Mouse (Mus musculus): ENCODE results near the gene Npas3.
A peak's percentile ranks its signal among the peaks of the same experiment; 100 is the strongest.

The Npas3 gene

DNA sequence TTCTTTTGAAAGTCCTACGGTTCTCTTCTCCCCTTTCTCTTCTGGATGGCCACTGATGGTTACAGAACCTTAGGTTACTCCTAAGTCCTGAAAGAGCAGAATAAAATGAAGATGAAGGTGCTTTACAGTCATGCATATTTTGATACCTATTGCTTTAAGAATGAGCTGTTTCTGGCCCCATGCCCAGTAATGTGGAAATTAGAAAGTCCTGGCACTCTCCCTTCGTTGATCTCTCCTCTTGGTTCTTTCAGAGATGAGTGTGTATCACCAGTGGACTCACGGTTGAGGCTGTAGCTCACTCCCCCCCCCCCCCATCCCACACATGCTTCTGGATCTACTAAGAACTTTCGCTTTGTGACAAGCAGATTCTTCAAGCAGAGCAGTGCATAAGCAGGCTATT, 167.6 kb downstream of the Npas3 start:
- DNase-seq (ENCODE audit: low read depth): no peak

- DNase-seq (ENCODE audit: low read depth): no peak
Observed at GRCm38 (mm10) chr12:53421701-53422100, 173.2 kb downstream of the Npas3 start.

GRCm38 (mm10) chr12:53423631-53424030, 175.2 kb downstream of the Npas3 start:
- no peak for DNase-seq (ENCODE audit: low read depth)

- no peak for DNase-seq (ENCODE audit: low read depth)
Observed at GRCm38 (mm10) chr12:53426006-53426405, 177.5 kb downstream of the Npas3 start.

GRCm38 (mm10) chr12:53427153-53427552, 178.7 kb downstream of the Npas3 start:
- DNase-seq (ENCODE audit: low read depth): no peak

DNA sequence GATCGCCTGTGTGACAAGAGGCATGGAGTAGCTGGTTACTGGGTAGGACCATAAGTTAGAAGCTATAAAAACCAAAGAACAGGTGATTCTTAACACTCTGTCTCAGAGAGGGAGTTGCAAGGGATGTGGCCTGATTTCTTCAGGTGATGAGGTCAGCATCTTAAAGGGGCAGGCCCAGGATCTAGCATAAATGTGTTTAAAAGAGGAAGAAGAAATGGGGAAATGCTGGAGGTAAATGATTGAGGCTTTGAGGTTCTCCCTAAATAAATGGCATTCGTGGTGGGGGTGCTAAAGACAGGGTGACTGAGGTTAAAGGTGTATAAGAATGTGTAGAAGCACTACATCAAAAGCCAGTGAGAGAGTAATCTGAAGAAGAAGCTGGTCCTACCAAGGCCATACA, 193.6 kb downstream of the Npas3 start:
- no peak for DNase-seq (ENCODE audit: low read depth)

GRCm38 (mm10) chr12:53447469-53447868, 199.0 kb downstream of the Npas3 start:
- no peak for DNase-seq (ENCODE audit: low read depth)

DNA sequence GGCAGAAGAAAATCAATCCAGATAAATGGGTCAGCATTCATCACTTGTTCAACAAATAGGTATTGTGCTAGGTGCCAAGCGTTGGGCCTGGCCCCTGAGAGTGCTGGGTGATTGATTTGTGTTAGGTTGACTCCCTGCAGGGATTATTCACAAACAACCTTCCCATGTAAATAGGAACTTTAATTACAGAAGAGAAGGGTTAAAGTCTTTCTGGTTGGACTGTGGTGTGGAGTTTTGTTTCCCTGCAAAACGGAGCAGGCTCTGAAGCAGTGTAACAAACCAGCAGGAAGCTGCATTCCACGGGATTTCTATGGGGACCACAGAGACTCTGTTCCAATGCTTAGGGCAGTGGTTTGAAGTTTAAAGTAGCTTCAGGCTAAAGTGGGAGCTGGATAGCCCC, 199.6 kb downstream of the Npas3 start:
- no peak for DNase-seq (ENCODE audit: low read depth)

- no peak for DNase-seq (ENCODE audit: low read depth)
Observed at GRCm38 (mm10) chr12:53467549-53467948, 219.1 kb downstream of the Npas3 start.

DNA sequence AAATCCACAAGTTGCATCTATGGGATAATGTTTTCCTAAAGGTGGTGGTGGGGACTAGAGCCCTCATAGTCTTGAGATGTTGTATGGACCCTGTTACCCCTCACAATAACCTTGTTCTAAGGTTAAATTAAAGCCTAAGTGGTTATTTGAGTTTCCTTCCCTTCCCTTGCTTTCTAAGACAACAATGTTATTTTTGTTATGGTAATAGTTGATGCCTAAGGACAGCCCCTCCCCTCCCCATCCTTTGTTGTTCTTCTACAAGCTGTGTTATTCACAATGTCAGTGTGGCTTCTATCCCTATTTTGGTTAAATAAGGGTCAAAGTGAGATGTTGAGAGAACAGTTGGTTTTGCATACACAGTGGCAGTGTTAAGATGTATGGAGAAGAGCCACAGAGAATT, 226.0 kb downstream of the Npas3 start:
- DNase-seq (ENCODE audit: low read depth): no peak

GRCm38 (mm10) chr12:53484924-53485323, 236.4 kb downstream of the Npas3 start:
- no peak for DNase-seq (ENCODE audit: low read depth)

DNA sequence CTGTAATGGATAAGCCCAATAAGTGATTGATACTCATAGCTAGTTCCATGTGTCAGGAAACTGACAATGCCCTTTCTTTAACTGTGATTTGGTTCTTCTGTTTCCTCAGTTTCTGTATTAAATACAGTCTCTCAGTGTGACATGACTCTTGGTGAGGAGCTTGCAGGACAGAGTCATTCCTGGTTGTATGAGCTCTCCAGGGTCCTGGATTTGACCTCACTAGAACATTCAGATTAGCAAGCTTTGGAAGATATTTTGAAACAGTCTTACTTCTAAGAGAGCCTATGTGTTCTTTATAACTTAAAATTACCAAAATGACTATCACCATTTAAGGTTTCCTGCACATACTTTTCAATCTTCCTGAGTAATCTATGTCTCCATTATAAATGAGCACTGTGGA, 247.9 kb downstream of the Npas3 start:
- peak; percentile 1 for DNase-seq (ENCODE audit: low read depth)

DNA sequence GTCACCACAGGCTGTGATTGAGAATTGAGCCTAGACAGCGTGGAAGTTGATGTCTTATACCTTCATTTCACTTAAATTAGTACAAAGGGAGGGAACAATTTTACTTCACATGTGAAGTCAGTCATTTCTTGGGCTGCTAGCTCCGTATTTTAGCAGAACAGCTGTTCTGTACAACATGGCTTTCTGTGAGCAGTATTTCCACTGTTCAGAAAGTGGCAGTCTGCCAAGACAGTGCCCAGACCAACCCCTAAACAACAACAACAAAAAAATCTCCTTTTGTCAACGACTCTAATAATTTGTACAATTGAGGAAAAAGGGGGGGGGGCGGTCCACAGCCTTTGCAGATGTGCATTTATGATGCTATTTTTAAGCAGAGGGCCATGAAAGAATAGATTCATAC, 266.4 kb downstream of the Npas3 start:
- no peak for DNase-seq (ENCODE audit: low read depth)

DNA sequence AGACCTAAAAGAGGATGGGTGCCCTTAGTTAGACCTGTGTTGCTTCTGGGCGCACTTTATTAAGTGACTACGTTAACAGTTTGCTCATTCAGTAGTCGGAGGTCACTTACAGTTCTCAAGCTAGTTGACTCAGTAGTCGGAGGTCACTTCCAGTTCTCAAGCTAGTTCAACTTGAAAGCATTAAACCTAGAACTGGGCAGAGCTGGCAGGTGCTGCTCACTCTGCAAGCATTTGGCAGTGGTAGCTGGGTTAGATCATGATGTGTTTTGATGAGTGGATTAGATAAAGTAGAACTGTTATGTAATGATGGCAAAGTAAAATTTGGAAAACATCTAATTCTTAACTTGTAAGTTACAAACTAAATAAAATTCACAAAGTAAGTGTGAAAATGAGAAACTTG, 271.1 kb downstream of the Npas3 start:
- no peak for DNase-seq (ENCODE audit: low read depth)

DNA sequence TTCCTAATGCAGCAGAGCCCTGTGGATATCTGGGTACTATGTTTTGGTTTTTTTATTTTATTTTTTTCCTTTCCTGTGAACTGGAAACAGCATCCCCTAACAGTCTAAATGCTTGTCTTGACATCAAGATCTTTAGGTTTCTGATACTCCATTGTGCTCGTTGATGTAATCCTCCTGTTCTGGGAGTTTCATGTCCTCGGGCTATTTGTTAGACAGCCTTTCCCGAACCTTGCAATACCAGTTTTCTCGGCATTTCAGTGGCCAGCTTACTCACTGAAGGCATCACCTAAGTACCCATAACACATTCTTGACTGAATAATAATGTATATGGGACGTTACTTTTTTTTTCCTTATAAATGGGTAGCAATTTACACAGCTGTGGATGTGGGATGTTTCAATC, 274.2 kb downstream of the Npas3 start:
- DNase-seq (ENCODE audit: low read depth): no peak

DNA sequence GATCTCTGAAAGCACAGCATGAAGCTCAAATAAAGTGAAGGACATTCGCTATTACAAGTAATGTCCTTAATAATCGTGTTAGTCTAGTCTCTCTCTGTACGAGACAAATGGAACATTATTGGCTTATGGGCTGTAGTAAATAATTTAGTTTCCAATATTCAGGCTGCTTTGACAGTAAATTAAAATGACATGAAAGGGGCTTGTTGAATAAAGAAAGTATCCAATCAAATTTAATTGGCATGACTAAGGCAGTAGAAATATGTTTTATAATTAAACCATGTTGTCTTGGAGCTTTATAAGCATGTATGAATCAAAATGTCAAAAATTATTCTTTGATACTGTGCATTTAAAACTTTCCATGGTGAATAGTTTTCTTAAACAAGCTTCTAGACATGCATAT, 278.6 kb downstream of the Npas3 start:
- no peak for DNase-seq (ENCODE audit: low read depth)

DNA sequence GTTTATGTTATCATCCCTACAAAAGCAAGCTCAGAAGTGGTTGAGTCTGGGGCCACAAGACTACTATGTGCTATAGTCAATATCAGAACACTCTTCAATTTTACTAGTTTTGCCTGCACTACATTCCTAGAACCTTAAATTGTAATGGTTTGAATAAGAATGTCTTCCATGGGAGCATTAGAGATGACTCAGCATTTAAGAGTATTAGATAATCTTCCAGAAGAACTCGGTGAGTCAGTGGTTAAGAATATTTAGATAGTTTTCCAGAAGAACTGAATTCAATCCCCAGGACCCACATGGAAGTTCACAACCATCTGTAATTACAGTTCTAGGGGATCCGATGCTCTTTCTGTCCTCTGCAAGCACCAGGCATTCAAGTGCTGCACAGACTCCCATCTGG, 280.9 kb downstream of the Npas3 start:
- no peak for DNase-seq (ENCODE audit: low read depth)

DNA sequence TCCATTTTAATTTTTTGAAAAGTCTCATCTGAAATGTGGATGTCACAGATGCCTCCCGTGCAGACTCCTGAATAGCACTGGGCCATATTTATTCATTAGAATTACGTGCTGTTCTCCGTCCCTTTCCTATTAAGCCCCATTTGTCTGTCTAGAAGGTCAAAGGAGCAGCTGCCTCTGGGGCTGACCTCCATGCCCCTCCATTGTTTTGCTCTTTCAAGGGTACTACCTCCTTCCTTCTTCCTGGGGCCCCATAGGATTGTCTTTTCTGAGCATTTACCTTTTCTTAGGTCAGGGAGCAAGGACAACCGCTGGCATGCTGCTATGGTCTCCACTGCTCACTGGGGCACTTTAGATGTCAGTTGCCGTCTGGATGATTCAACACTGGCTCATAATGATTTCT, 288.3 kb downstream of the Npas3 start:
- no peak for DNase-seq (ENCODE audit: low read depth)

DNA sequence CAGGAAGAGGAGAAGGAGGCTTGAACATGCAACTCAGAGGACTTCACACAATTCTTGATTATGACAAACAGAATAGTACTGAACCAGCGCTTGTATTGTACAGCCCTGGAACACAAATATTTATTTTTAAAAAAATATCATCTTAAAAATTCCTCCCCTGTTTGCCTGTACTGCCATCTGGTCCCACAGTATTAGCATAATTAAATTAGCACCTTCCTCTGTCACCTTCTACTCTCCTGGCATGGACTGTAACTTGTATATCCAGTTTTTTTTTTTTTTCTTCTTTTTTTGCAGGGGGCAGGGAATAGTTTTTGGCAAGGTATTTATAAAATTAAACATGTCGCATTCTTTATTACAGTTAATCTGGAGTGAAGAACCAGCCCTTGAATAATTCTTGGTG, 307.9 kb downstream of the Npas3 start:
- no peak for DNase-seq (ENCODE audit: low read depth)

DNA sequence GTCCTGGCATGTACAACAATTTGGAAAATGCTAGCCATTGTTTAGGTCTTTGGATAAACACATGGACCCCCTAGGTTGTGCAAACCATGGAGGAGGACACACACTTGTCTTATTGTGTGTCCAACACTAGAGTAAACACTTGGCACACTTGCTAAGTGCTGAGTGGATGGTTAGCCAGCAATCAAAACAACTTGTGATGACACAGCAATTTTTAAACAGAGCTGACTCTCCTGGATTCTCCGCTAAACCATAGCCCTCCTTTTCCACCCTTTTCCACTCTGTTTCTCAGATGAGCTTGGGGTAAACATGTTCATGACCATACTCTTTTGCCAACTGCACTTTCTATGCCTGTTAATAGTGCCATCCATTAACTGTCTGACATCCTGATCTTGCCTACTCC, 309.8 kb downstream of the Npas3 start:
- DNase-seq (ENCODE audit: low read depth): no peak

GRCm38 (mm10) chr12:53566712-53567387, 318.4 kb downstream of the Npas3 start:
- DNase-seq (ENCODE audit: low read depth): no peak

- peak; percentile 30 for DNase-seq (ENCODE audit: low read depth)
Observed at GRCm38 (mm10) chr12:53581181-53581580, 332.7 kb downstream of the Npas3 start.

DNA sequence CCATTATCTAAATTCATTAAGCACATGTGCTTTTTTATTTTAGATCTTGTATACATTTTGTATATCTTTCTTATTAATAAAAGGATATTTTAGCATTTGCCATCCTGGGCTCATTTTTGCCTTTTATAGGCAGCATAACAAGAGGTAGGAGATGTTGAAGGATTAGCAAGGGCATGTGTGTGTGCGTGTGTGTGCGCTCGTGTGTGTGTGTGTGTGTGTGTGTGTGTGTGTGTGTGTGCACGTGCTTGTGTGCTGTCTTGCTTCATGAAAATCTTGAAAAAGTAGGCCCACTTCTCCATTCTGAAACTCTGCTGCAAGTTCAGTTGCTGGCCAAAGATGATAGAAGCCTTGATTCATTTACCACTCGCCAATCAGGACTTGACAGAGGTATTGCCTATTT, 338.8 kb downstream of the Npas3 start:
- no peak for DNase-seq (ENCODE audit: low read depth)

DNA sequence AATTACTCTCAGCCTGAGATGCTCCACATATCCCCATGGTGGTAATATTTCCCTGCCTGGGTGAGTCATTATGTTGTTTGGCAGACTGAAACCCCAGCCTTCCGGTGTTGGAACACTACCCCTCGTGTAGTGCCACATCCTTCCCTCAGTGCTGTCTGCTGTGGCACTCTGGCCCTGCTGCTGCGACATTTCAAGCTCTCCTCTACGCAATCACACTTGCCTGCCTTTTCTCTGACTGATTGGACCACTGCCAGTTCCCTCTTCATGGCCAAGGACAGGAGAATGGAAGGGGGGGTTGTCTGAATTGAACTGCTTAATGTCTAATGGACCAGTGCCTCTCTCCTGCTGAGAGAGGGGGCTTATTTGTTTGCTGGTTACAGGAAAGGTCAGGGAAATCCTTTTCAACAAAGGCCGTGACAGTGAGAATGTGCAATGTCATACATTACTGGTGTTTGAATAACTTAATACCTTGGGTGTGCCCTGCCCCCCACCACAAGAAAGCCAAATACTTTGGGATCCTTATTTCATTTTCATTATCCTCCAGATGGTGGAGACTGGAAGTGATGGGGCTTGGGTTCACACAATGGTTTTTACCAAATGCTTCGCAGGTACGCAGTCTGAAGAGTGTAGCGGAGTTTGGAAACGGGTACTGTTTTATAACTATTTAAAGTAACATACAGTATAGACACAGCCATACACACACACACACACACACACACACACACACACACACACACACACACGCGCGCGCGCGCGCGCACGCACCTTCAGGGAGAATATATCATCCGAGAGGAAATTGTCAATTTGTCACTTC, 339.4 kb downstream of the Npas3 start:
- peak; percentile 87 for DNase-seq (ENCODE audit: low read depth)

Data from 416B (cell line).